Mouse (Mus musculus): ENCODE measurements around the gene Otud7a. TPM values are rescaled to one million over a fixed set of nuclear protein-coding genes. Genes with fewer than 3 reads are reported as not detected.

Otud7a gene
- polyA plus RNA-seq, 1 experiment from 2014 or later = 2.5 TPM

GRCm38 (mm10) chr7:63757678-63758239, 313.2 kb downstream of the Otud7a start:
- peak; percentile 0; the same call in 1 of the 2 replicates for ATAC-seq (ENCODE audit: low read depth)
- Histone ChIP-seq H3K9ac (peak overlapping the region; percentile 66), H3K9me3 (no peaks in the 10 kb centered on the region), H3K36me3 (no peaks in the 10 kb centered on the region), H3K27ac (replicated peaks) (no peak overlapping the region; the same call in 1 of the 2 replicates), H3K4me3 (peak overlapping the region; percentile 49), H3K4me1 (replicated peaks) (peaks cover 44% of the 10 kb centered on the region), H3K27me3 (peaks cover 84% of the 10 kb centered on the region), H3K4me2 (peak overlapping the region; percentile 73)
- under 1% methylated on average over 82 of the region's 85 CpGs for WGBS

- no peaks in the 10 kb centered on the region for H3K36me3 ChIP-seq
- peak overlapping the region; percentile 66 for H3K9ac ChIP-seq
- H3K4me1 ChIP-seq (replicated peaks) = peaks cover 44% of the 10 kb centered on the region
- peak overlapping the region; percentile 49 for H3K4me3 ChIP-seq
- no peak overlapping the region; the same call in 1 of the 2 replicates for H3K27ac ChIP-seq (replicated peaks)
- ATAC-seq (ENCODE audit: low read depth) = peak; percentile 78
- peak overlapping the region; percentile 73 for H3K4me2 ChIP-seq
- no peaks in the 10 kb centered on the region for H3K9me3 ChIP-seq
- WGBS = 1% methylated on average over 75 of the region's 97 CpGs
- H3K27me3 ChIP-seq = peaks cover 84% of the 10 kb centered on the region
Observed at GRCm38 (mm10) chr7:63758240-63758826, 313.8 kb downstream of the Otud7a start.

- peaks cover 34% of the 10 kb centered on the region for H3K4me1 ChIP-seq (replicated peaks)
- peaks cover 75% of the 10 kb centered on the region for H3K27me3 ChIP-seq
- H3K36me3 ChIP-seq = no peaks in the 10 kb centered on the region
- H3K4me3 ChIP-seq = no peak overlapping the region
- no peak overlapping the region for H3K4me2 ChIP-seq
- WGBS = 30% methylated on average over 5 of the region's 5 CpGs
- H3K27ac ChIP-seq (replicated peaks) = no peak overlapping the region
- no peak for ATAC-seq (ENCODE audit: low read depth)
- no peak overlapping the region for H3K9ac ChIP-seq
- no peaks in the 10 kb centered on the region for H3K9me3 ChIP-seq
Observed at GRCm38 (mm10) chr7:63759606-63760005, 315.1 kb downstream of the Otud7a start.

- H3K27me3 ChIP-seq = peaks cover 47% of the 10 kb centered on the region
- peaks cover 21% of the 10 kb centered on the region for H3K4me1 ChIP-seq (replicated peaks)
- no peaks in the 10 kb centered on the region for H3K36me3 ChIP-seq
- ATAC-seq (ENCODE audit: low read depth) = no peak
- no peak overlapping the region for H3K4me3 ChIP-seq
- H3K9ac ChIP-seq = no peak overlapping the region
- no peak overlapping the region for H3K27ac ChIP-seq (replicated peaks)
- H3K4me2 ChIP-seq = no peak overlapping the region
- no peaks in the 10 kb centered on the region for H3K9me3 ChIP-seq
- WGBS = 78% methylated on average over 3 of the region's 3 CpGs
Observed at GRCm38 (mm10) chr7:63762529-63762928, 318.0 kb downstream of the Otud7a start.

GRCm38 (mm10) chr7:63768398-63769029, 324.0 kb downstream of the Otud7a start:
- Histone ChIP-seq H3K36me3 (no peaks in the 10 kb centered on the region), H3K4me2 (no peak overlapping the region), H3K27me3 (no peaks in the 10 kb centered on the region), H3K4me3 (no peak overlapping the region), H3K27ac (replicated peaks) (no peak overlapping the region), H3K9ac (no peak overlapping the region), H3K4me1 (replicated peaks) (peaks cover 14% of the 10 kb centered on the region), H3K9me3 (no peaks in the 10 kb centered on the region)
- ATAC-seq (ENCODE audit: low read depth) = peak; percentile 71; the same call in 1 of the 2 replicates
- WGBS = 38% methylated on average over 5 of the region's 5 CpGs

GRCm38 (mm10) chr7:63773268-63773667, 328.7 kb downstream of the Otud7a start:
- Histone ChIP-seq H3K4me1 (replicated peaks) (peaks cover 7% of the 10 kb centered on the region), H3K4me3 (no peak overlapping the region), H3K27ac (replicated peaks) (no peak overlapping the region), H3K9ac (no peak overlapping the region), H3K36me3 (no peaks in the 10 kb centered on the region), H3K9me3 (no peaks in the 10 kb centered on the region), H3K27me3 (no peaks in the 10 kb centered on the region), H3K4me2 (no peak overlapping the region)
- no peak for ATAC-seq (ENCODE audit: low read depth)
- WGBS = 92% methylated on average over 1 of the region's 1 CpGs

- ATAC-seq (ENCODE audit: low read depth) = no peak
- Histone ChIP-seq H3K36me3 (no peaks in the 10 kb centered on the region), H3K27me3 (no peaks in the 10 kb centered on the region), H3K4me1 (replicated peaks) (no peaks in the 10 kb centered on the region), H3K4me2 (no peak overlapping the region), H3K9me3 (no peaks in the 10 kb centered on the region), H3K27ac (replicated peaks) (no peak overlapping the region), H3K4me3 (no peak overlapping the region), H3K9ac (no peak overlapping the region)
- WGBS = 21% methylated on average over 1 of the region's 1 CpGs
Observed at GRCm38 (mm10) chr7:63774291-63774690, 329.7 kb downstream of the Otud7a start.

- ATAC-seq (ENCODE audit: low read depth) = no peak
- WGBS = 93% methylated on average over 4 of the region's 4 CpGs
- no peak overlapping the region for H3K27ac ChIP-seq (replicated peaks)
- H3K4me3 ChIP-seq = no peak overlapping the region
- no peaks in the 10 kb centered on the region for H3K4me1 ChIP-seq (replicated peaks)
- no peak overlapping the region for H3K4me2 ChIP-seq
- H3K9ac ChIP-seq = no peak overlapping the region
- H3K36me3 ChIP-seq = no peaks in the 10 kb centered on the region
- H3K27me3 ChIP-seq = no peaks in the 10 kb centered on the region
- H3K9me3 ChIP-seq = no peaks in the 10 kb centered on the region
Observed at GRCm38 (mm10) chr7:63777328-63777727, 332.8 kb downstream of the Otud7a start.

GRCm38 (mm10) chr7:63780821-63781220, 336.3 kb downstream of the Otud7a start:
- H3K36me3 ChIP-seq = no peaks in the 10 kb centered on the region
- H3K4me3 ChIP-seq = no peak overlapping the region
- no peak overlapping the region for H3K4me2 ChIP-seq
- 93% methylated on average over 3 of the region's 3 CpGs for WGBS
- ATAC-seq (ENCODE audit: low read depth) = no peak
- no peak overlapping the region for H3K9ac ChIP-seq
- no peaks in the 10 kb centered on the region for H3K4me1 ChIP-seq (replicated peaks)
- H3K27me3 ChIP-seq = no peaks in the 10 kb centered on the region
- no peak overlapping the region for H3K27ac ChIP-seq (replicated peaks)
- no peaks in the 10 kb centered on the region for H3K9me3 ChIP-seq

- 10% methylated on average over 5 of the region's 5 CpGs for WGBS
- Histone ChIP-seq H3K27ac (replicated peaks) (no peak overlapping the region), H3K9ac (no peak overlapping the region), H3K9me3 (no peaks in the 10 kb centered on the region), H3K27me3 (no peaks in the 10 kb centered on the region), H3K4me3 (no peak overlapping the region), H3K4me2 (no peak overlapping the region), H3K36me3 (no peaks in the 10 kb centered on the region), H3K4me1 (replicated peaks) (peaks cover 6% of the 10 kb centered on the region; the same call in 1 of the 2 replicates)
- peak; percentile 50; the same call in 1 of the 2 replicates for ATAC-seq (ENCODE audit: low read depth)
Observed at GRCm38 (mm10) chr7:63789743-63790142, 345.2 kb downstream of the Otud7a start.

GRCm38 (mm10) chr7:63796001-63796632, 351.6 kb downstream of the Otud7a start:
- Histone ChIP-seq H3K27ac (replicated peaks) (no peak overlapping the region), H3K4me3 (no peak overlapping the region), H3K9ac (no peak overlapping the region), H3K9me3 (no peaks in the 10 kb centered on the region), H3K27me3 (no peaks in the 10 kb centered on the region), H3K4me1 (replicated peaks) (peaks cover 8% of the 10 kb centered on the region; the same call in 1 of the 2 replicates), H3K36me3 (no peaks in the 10 kb centered on the region), H3K4me2 (no peak overlapping the region)
- peak; percentile 27 for ATAC-seq (ENCODE audit: low read depth)
- WGBS = 13% methylated on average over 8 of the region's 8 CpGs

- no peak overlapping the region for H3K4me2 ChIP-seq
- peaks cover 8% of the 10 kb centered on the region; the same call in 1 of the 2 replicates for H3K4me1 ChIP-seq (replicated peaks)
- H3K9me3 ChIP-seq = no peaks in the 10 kb centered on the region
- 84% methylated on average over 3 of the region's 3 CpGs for WGBS
- H3K27me3 ChIP-seq = no peaks in the 10 kb centered on the region
- no peak for ATAC-seq (ENCODE audit: low read depth)
- no peak overlapping the region for H3K4me3 ChIP-seq
- H3K36me3 ChIP-seq = no peaks in the 10 kb centered on the region
- no peak overlapping the region for H3K9ac ChIP-seq
- no peak overlapping the region for H3K27ac ChIP-seq (replicated peaks)
Observed at GRCm38 (mm10) chr7:63798446-63798845, 353.9 kb downstream of the Otud7a start.
